Mouse (Mus musculus) MEL (cell line): ENCODE results near the gene Syne4. TPM values are rescaled to one million over a fixed set of nuclear protein-coding genes. Genes with fewer than 3 reads are reported as not detected.

ENCODE experiments used
- DNase-seq: peaks from one replicate; pipeline ENCODE4 v3.0.0; 2011; ENCODE audit warnings: low read depth, low spot score
- H3K27ac ChIP-seq: 2 replicates; pipeline ENCODE4 v1.5.1; 2012; ENCODE audit warnings: low read depth, mild to moderate bottlenecking, control low read depth, low read length, moderate library complexity; ENCODE audit not compliant: control insufficient read depth
- H3K27me3 ChIP-seq, 2 experiments: fragments of 150-350 bp in 1 of 2; sonication (generic) in 1 of 2; 2 replicates each; pipeline ENCODE4 v1.6.1; 2012; ENCODE audit warnings: low read length in 2 of 2, mild to moderate bottlenecking in 2 of 2, improper control_type of control experiment in 1 of 2, moderate library complexity in 1 of 2; ENCODE audit not compliant: insufficient read depth in 2 of 2, control insufficient read depth in 1 of 2
- H3K36me3 ChIP-seq, 2 experiments: 2 replicates each; pipeline ENCODE4 v1.6.1; 2012 to 2014; ENCODE audit warnings: low read length in 2 of 2, improper control_type of control experiment in 1 of 2, inconsistent platforms in 1 of 2, mild to moderate bottlenecking in 1 of 2; ENCODE audit not compliant: insufficient read depth in 2 of 2, control insufficient read depth in 1 of 2
- H3K4me1 ChIP-seq, 2 experiments: fragments of 150-350 bp in 1 of 2; sonication (generic) in 1 of 2; 2 replicates each; pipeline ENCODE4 v1.6.1; 2012; ENCODE audit warnings: low read length in 2 of 2, improper control_type of control experiment in 1 of 2, mild to moderate bottlenecking in 1 of 2; ENCODE audit not compliant: insufficient read depth in 2 of 2, control insufficient read depth in 1 of 2
- H3K4me3 ChIP-seq, 2 experiments: fragments of 150-350 bp in 1 of 2; sonication (generic) in 1 of 2; 2 replicates each; pipeline ENCODE4 v1.5.1; 2012; ENCODE audit warnings: low read depth in 2 of 2, low read length in 2 of 2, mild to moderate bottlenecking in 2 of 2, moderate library complexity in 2 of 2, control low read depth in 1 of 2, improper control_type of control experiment in 1 of 2; ENCODE audit not compliant: control insufficient read depth in 1 of 2, insufficient read depth in 1 of 2
- H3K79me2 ChIP-seq: 2 replicates; pipeline ENCODE4 v1.6.1; 2012; ENCODE audit warnings: mild to moderate bottlenecking, low read length, moderate library complexity; ENCODE audit not compliant: control insufficient read depth, poor library complexity, insufficient read depth
- H3K9ac ChIP-seq: 2 replicates; pipeline ENCODE4 v1.6.1; 2012; ENCODE audit warnings: low read depth, mild to moderate bottlenecking, control low read depth, low read length, moderate library complexity; ENCODE audit not compliant: control insufficient read depth, poor library complexity, severe bottlenecking
- H3K9me3 ChIP-seq: fragments of 150-350 bp; sonication (generic); replicated peaks from 2 replicates; pipeline ENCODE4 v1.6.1; 2012; ENCODE audit warnings: mild to moderate bottlenecking, low read length, improper control_type of control experiment, moderate library complexity; ENCODE audit not compliant: insufficient read depth
- BHLHE40 ChIP-seq: IDR thresholded peaks from 2 replicates; pipeline ENCODE4 v1.6.1; 2012; ENCODE audit warnings: low read depth, mild to moderate bottlenecking, inconsistent platforms, low read length, improper control_type of control experiment, borderline replicate concordance
- CHD1 ChIP-seq: IDR thresholded peaks from 2 replicates; pipeline ENCODE4 v1.6.1; 2012; ENCODE audit warnings: low read depth, mild to moderate bottlenecking, inconsistent platforms, low read length, improper control_type of control experiment
- CTCF ChIP-seq, 3 experiments: IDR thresholded peaks in 2 of 3; conservative IDR thresholded peaks in 1 of 3; 2 replicates each; pipeline ENCODE4 v1.5.1; 2011 to 2012; ENCODE audit warnings: low read length in 3 of 3, low read depth in 2 of 3, mild to moderate bottlenecking in 2 of 3, improper control_type of control experiment in 1 of 3, inconsistent platforms in 1 of 3, mixed read lengths in 1 of 3, moderate library complexity in 1 of 3; ENCODE audit not compliant: control insufficient read depth in 1 of 3, insufficient read depth in 1 of 3, poor library complexity in 1 of 3, severe bottlenecking in 1 of 3
- ELF1 ChIP-seq: IDR thresholded peaks from 2 replicates; pipeline ENCODE4 v1.6.1; 2014; ENCODE audit warnings: low read depth, mild to moderate bottlenecking, inconsistent platforms, low read length, improper control_type of control experiment, moderate library complexity
- EP300 ChIP-seq, 2 experiments: IDR thresholded peaks; 2 replicates each; pipeline ENCODE4 v1.6.1; 2011; ENCODE audit warnings: improper control_type of control experiment in 2 of 2, low read length in 2 of 2, low read depth in 1 of 2, mild to moderate bottlenecking in 1 of 2
- GATA1 ChIP-seq: IDR thresholded peaks from 2 replicates; pipeline ENCODE4 v1.6.1; 2011; ENCODE audit warnings: low read depth, low read length, improper control_type of control experiment
- HCFC1 ChIP-seq: IDR thresholded peaks from 2 replicates; pipeline ENCODE4 v1.6.1; 2012; ENCODE audit warnings: low read depth, mild to moderate bottlenecking, inconsistent platforms, low read length, improper control_type of control experiment, moderate library complexity
- JUND ChIP-seq: IDR thresholded peaks from 2 replicates; pipeline ENCODE4 v1.6.1; 2011; ENCODE audit warnings: low read depth, mild to moderate bottlenecking, improper control_type of control experiment, low read length
- KAT2A ChIP-seq: conservative IDR thresholded peaks from 2 replicates; pipeline ENCODE4 v1.6.1; 2012; ENCODE audit warnings: low read depth, low read length, improper control_type of control experiment, inconsistent platforms
- MAZ ChIP-seq: IDR thresholded peaks from 2 replicates; pipeline ENCODE4 v1.6.1; 2012; ENCODE audit warnings: low read depth, mild to moderate bottlenecking, inconsistent platforms, low read length, improper control_type of control experiment
- MXI1 ChIP-seq: IDR thresholded peaks from 2 replicates; pipeline ENCODE4 v1.6.1; 2011; ENCODE audit warnings: mild to moderate bottlenecking, low read depth, low read length, improper control_type of control experiment
- MYC ChIP-seq: IDR thresholded peaks from 2 replicates; pipeline ENCODE4 v1.6.1; 2011; ENCODE audit warnings: low read depth, mild to moderate bottlenecking, low read length, improper control_type of control experiment, moderate library complexity
- NELFE ChIP-seq: IDR thresholded peaks from 2 replicates; pipeline ENCODE4 v1.6.1; 2011; ENCODE audit warnings: low read depth, low read length, improper control_type of control experiment
- NRF1 ChIP-seq: IDR thresholded peaks from 2 replicates; pipeline ENCODE4 v1.6.1; 2014; ENCODE audit warnings: low read depth, mild to moderate bottlenecking, inconsistent platforms, low read length, improper control_type of control experiment, moderate library complexity; ENCODE audit not compliant: poor library complexity, insufficient read depth, severe bottlenecking
- POLR2A ChIP-seq, 2 experiments: IDR thresholded peaks; 2 replicates each; pipeline ENCODE4 v1.6.1; 2011 to 2012; ENCODE audit warnings: low read length in 2 of 2, mild to moderate bottlenecking in 2 of 2, control low read depth in 1 of 2, improper control_type of control experiment in 1 of 2, low read depth in 1 of 2, moderate library complexity in 1 of 2; ENCODE audit not compliant: control insufficient read depth in 1 of 2, insufficient read depth in 1 of 2, poor library complexity in 1 of 2
- RAD21 ChIP-seq: IDR thresholded peaks from 2 replicates; pipeline ENCODE4 v1.6.1; 2011; ENCODE audit warnings: mild to moderate bottlenecking, low read depth, low read length, improper control_type of control experiment
- SMC3 ChIP-seq: IDR thresholded peaks from 2 replicates; pipeline ENCODE4 v1.6.1; 2011; ENCODE audit warnings: low read depth, low read length, improper control_type of control experiment
- TAL1 ChIP-seq: IDR thresholded peaks from 2 replicates; pipeline ENCODE4 v1.6.1; 2012; ENCODE audit warnings: mild to moderate bottlenecking, inconsistent platforms, low read length, moderate library complexity, mixed read lengths
- TBP ChIP-seq: IDR thresholded peaks from 2 replicates; pipeline ENCODE4 v1.8.0; 2011; ENCODE audit warnings: low read depth, low read length, improper control_type of control experiment
- UBTF ChIP-seq: IDR thresholded peaks from 2 replicates; pipeline ENCODE4 v1.6.1; 2012; ENCODE audit warnings: low read depth, mild to moderate bottlenecking, inconsistent platforms, low read length, improper control_type of control experiment, moderate library complexity, borderline replicate concordance; ENCODE audit not compliant: insufficient read depth
- USF2 ChIP-seq, 2 experiments: IDR thresholded peaks; 2 replicates each; pipeline ENCODE4 v1.6.1; 2011 to 2012; ENCODE audit warnings: improper control_type of control experiment in 2 of 2, low read length in 2 of 2, borderline replicate concordance in 1 of 2, inconsistent platforms in 1 of 2, low read depth in 1 of 2, mild to moderate bottlenecking in 1 of 2; ENCODE audit not compliant: insufficient read depth in 1 of 2
- ZKSCAN1 ChIP-seq: IDR thresholded peaks from 2 replicates; pipeline ENCODE4 v1.6.1; 2012; ENCODE audit warnings: low read depth, mild to moderate bottlenecking, inconsistent platforms, low read length, improper control_type of control experiment, moderate library complexity
- polyA plus RNA-seq, 2 experiments: library from polyadenylated mRNA; stranded (reverse) in 1 of 2; unstranded in 1 of 2; fragments of >175 nt in 1 of 2; fragments of >200 nt in 1 of 2; gene quantifications; 2 replicates each; pipeline versions ENCODE4 v1.2.1 to v1.2.4; 2012; ENCODE audit warnings: low replicate concordance in 2 of 2, low read depth in 1 of 2; ENCODE audit not compliant: insufficient read length in 2 of 2, insufficient read depth in 1 of 2, missing spikeins in 1 of 2
- total RNA-seq: library from RNA; depleted of rRNA; stranded (reverse); fragments of 300-350 nt; gene quantifications from 2 replicates; pipeline ENCODE4 v1.2.3, GENCODE M21; 2012

The Syne4 gene
- total and polyA plus RNA-seq, 3 experiments: 0.31 to 0.82 TPM; not detected in 1

DNA sequence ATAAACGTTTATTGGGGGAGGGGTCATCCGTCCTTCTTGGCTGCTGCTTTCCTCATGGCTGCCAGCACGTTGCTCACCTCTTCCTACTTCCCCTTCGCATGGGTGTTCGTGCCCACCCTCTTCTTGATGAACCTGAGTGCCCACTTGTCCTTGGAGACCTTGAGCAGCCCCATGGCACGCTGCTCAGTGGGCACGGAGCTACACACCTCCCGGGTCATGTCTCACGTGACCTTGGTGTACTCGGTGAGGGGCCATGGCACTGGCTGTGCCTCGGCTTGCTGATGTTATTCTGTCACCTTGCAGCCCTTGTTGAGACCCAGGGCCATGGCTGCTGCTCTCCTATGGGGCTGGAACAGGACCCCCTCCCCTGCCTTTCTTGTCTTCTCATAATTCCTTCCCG, 4.5 kb upstream of the Syne4 start:
- no peaks in the 10 kb centered on the region; the same call in 1 of the 2 replicates for H3K79me2 ChIP-seq
- no peak for TF ChIP-seq ELF1
- no peak for TF ChIP-seq CHD1
- TF ChIP-seq MAZ: no peak
- TF ChIP-seq TAL1: no peak
- TF ChIP-seq EP300 (IDR thresholded peaks at IDR 0.05; ENCODE audit: low read depth in 1 of 2, low read length in 2 of 2): no peak
- no peak for TF ChIP-seq USF2 (IDR thresholded peaks at IDR 0.05; ENCODE audit: borderline replicate concordance in 1 of 2, insufficient read depth in 1 of 2, low read depth in 1 of 2, low read length in 2 of 2)
- no peak for TF ChIP-seq NRF1
- TF ChIP-seq HCFC1: no peak
- TF ChIP-seq POLR2A (IDR thresholded peaks at IDR 0.05; ENCODE audit: control insufficient read depth in 1 of 2, insufficient read depth in 1 of 2, low read depth in 1 of 2, low read length in 2 of 2, poor library complexity in 1 of 2): no peak
- no peak for TF ChIP-seq MXI1
- no peak overlapping the region for H3K27ac ChIP-seq
- H3K27me3 ChIP-seq: no peaks in the 10 kb centered on the region
- H3K4me1 ChIP-seq: peaks cover 0 to 13% of the 10 kb centered on the region in 2 experiments; a peak in 3 of 4 replicates
- no peaks in the 10 kb centered on the region for H3K36me3 ChIP-seq
- no peaks in the 10 kb centered on the region for H3K9me3 ChIP-seq
- H3K4me3 ChIP-seq: no peak overlapping the region
- no peak overlapping the region for H3K9ac ChIP-seq
- no peak for DNase-seq

DNA sequence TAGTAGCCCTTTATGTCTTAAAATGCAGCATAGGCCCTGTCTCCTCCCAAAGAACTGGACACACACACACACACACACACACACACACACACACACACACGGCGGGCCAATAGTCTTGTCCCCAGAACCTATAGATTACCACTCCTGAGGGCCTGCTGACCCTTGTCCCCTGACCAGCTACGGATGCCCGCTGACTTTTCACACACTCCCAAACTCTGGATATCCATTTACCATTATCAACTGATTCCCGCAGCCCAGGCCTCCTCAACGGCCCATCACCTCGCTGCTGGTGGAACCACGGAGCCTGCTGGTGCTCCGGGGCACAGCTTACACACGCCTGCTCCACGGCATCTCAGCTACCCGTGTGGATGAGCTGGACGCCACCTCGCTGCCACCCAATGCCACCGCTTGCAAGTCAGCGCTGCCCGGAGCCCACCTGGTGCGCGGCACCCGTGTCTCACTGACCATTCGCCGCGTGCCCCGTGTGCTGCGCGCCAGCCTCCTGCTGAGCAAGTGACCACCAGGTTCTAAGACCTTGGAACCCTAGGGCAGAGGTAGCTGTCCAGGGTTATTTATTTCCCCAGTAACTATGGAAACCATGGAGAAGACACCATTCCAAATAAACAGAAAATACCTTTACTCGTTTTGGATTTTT, 814 bp upstream of the Syne4 start:
- Histone ChIP-seq H3K9me3 (no peaks in the 10 kb centered on the region), H3K4me3 (no peak overlapping the region), H3K27ac (no peak overlapping the region), H3K4me1 (peaks cover 0 to 7% of the 10 kb centered on the region in 2 experiments; a peak in 1 of 4 replicates), H3K79me2 (no peaks in the 10 kb centered on the region), H3K36me3 (no peaks in the 10 kb centered on the region), H3K9ac (no peak overlapping the region), H3K27me3 (no peaks in the 10 kb centered on the region)
- DNase-seq: no peak
- TF ChIP-seq UBTF: no peak
- no peak for TF ChIP-seq CHD1
- no peak for TF ChIP-seq USF2 (IDR thresholded peaks at IDR 0.05; ENCODE audit: borderline replicate concordance in 1 of 2, insufficient read depth in 1 of 2, low read depth in 1 of 2, low read length in 2 of 2)
- no peak for TF ChIP-seq ELF1
- TF ChIP-seq ZKSCAN1: no peak
- TF ChIP-seq CTCF (IDR thresholded peaks at IDR 0.05 in 2 of 3, conservative IDR thresholded peaks at IDR 0.05 in 1 of 3; ENCODE audit: control insufficient read depth in 1 of 3, insufficient read depth in 1 of 3, low read depth in 2 of 3, low read length in 3 of 3, poor library complexity in 1 of 3, severe bottlenecking in 1 of 3): no peak
- TF ChIP-seq MYC: no peak
- TF ChIP-seq BHLHE40: no peak
- no peak for TF ChIP-seq MAZ
- TF ChIP-seq SMC3: no peak
- no peak for TF ChIP-seq RAD21
- TF ChIP-seq KAT2A: no peak
- no peak for TF ChIP-seq NRF1
- TF ChIP-seq TBP: no peak
- TF ChIP-seq JUND: no peak
- no peak for TF ChIP-seq GATA1
- TF ChIP-seq NELFE: no peak
